Mouse (Mus musculus): ENCODE results near the gene Tgfbi. TPM values are rescaled to one million over a fixed set of nuclear protein-coding genes. Genes with fewer than 3 reads are reported as not detected.

The Tgfbi gene
- polyA plus RNA-seq, 2 experiments: 6.1 to 6.7 TPM

GRCm38 (mm10) chr13:56611129-56611528 is 1.8 kb downstream of the Tgfbi start:
- Histone ChIP-seq H3K36me3 (replicated peaks; ENCODE audit: control insufficient read depth, insufficient read depth, low read depth) (no peaks in the 10 kb centered on the region), H3K27ac (no peak overlapping the region), H3K27me3 (ENCODE audit: control insufficient read depth, insufficient read depth, low read length) (no peaks in the 10 kb centered on the region), H3K4me2 (ENCODE audit: low read depth) (no peak overlapping the region), H3K4me1 (replicated peaks; ENCODE audit: control insufficient read depth in 2 of 2, insufficient read depth in 2 of 2, low read length in 1 of 2) (peaks cover 2 to 21% of the 10 kb centered on the region in 2 experiments; a peak in 2 of 4 replicates), H3K9ac (replicated peaks) (no peak overlapping the region), H3K9me3 (ENCODE audit: control insufficient read depth, low read length) (no peaks in the 10 kb centered on the region), H3K4me3 (ENCODE audit: insufficient read depth in 1 of 2, low read depth in 2 of 2, low read length in 2 of 2) (no peak overlapping the region)
- TF ChIP-seq CTCF (IDR thresholded peaks at IDR 0.05; ENCODE audit: low read depth): no peak
- TF ChIP-seq EP300 (IDR thresholded peaks at IDR 0.05; ENCODE audit: low read depth): no peak
- peak in 1 of 3 experiments; percentile 9 for DNase-seq (ENCODE audit: low read depth in 3 of 3, low spot score in 3 of 3)
- no peak for ATAC-seq (ENCODE audit: insufficient read depth)
- WGBS (ENCODE audit: insufficient replicate concordance): 16% methylated on average over 4 of the region's 4 CpGs

DNA sequence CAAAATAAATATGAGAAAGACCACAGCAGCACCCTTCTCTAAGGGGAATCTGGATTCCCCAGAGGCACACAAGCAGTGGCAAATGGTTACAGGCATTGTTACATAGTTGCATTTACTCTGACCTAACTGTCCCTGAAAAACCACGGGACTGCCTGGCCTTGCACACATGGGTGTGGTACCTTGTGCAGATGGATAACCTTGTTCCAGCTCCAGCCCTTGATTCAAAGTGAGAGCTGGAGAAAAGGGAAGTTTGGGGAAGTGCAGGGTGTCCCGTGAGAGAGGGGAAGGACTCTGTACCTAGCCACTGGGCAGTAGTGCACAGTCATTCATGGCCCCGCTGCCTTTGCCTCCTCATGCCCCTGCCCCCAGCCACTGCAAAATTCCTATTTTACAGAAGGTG is 2.4 kb downstream of the Tgfbi start:
- WGBS (ENCODE audit: insufficient replicate concordance): 9% methylated on average over 3 of the region's 3 CpGs
- Histone ChIP-seq H3K4me3 (ENCODE audit: insufficient read depth in 1 of 2, low read depth in 2 of 2, low read length in 2 of 2) (no peak overlapping the region), H3K9me3 (ENCODE audit: control insufficient read depth, low read length) (no peaks in the 10 kb centered on the region), H3K27me3 (ENCODE audit: control insufficient read depth, insufficient read depth, low read length) (no peaks in the 10 kb centered on the region), H3K9ac (replicated peaks) (no peak overlapping the region), H3K36me3 (replicated peaks; ENCODE audit: control insufficient read depth, insufficient read depth, low read depth) (no peaks in the 10 kb centered on the region), H3K4me1 (replicated peaks; ENCODE audit: control insufficient read depth in 2 of 2, insufficient read depth in 2 of 2, low read length in 1 of 2) (peaks cover 2 to 23% of the 10 kb centered on the region in 2 experiments; a peak in 2 of 4 replicates), H3K27ac (no peak overlapping the region), H3K4me2 (ENCODE audit: low read depth) (no peak overlapping the region)
- no peak for DNase-seq (ENCODE audit: low read depth in 3 of 3, low spot score in 3 of 3)
- no peak for ATAC-seq (ENCODE audit: insufficient read depth)
- TF ChIP-seq EP300 (IDR thresholded peaks at IDR 0.05; ENCODE audit: low read depth): no peak
- no peak for TF ChIP-seq CTCF (IDR thresholded peaks at IDR 0.05; ENCODE audit: low read depth)

GRCm38 (mm10) chr13:56612331-56612730 is 3.0 kb downstream of the Tgfbi start:
- Histone ChIP-seq H3K4me3 (ENCODE audit: insufficient read depth in 1 of 2, low read depth in 2 of 2, low read length in 2 of 2) (no peak overlapping the region), H3K27me3 (ENCODE audit: control insufficient read depth, insufficient read depth, low read length) (no peaks in the 10 kb centered on the region), H3K9me3 (ENCODE audit: control insufficient read depth, low read length) (no peaks in the 10 kb centered on the region), H3K4me2 (ENCODE audit: low read depth) (no peak overlapping the region), H3K27ac (no peak overlapping the region), H3K36me3 (replicated peaks; ENCODE audit: control insufficient read depth, insufficient read depth, low read depth) (no peaks in the 10 kb centered on the region), H3K9ac (replicated peaks) (no peak overlapping the region), H3K4me1 (replicated peaks; ENCODE audit: control insufficient read depth in 2 of 2, insufficient read depth in 2 of 2, low read length in 1 of 2) (peaks cover 2 to 24% of the 10 kb centered on the region in 2 experiments; a peak in 2 of 4 replicates)
- TF ChIP-seq CTCF (IDR thresholded peaks at IDR 0.05; ENCODE audit: low read depth) (no peak), EP300 (IDR thresholded peaks at IDR 0.05; ENCODE audit: low read depth) (no peak)
- DNase-seq (ENCODE audit: low read depth in 3 of 3, low spot score in 3 of 3) (no peak), ATAC-seq (ENCODE audit: insufficient read depth) (no peak)
- 33% methylated on average over 10 of the region's 10 CpGs for WGBS (ENCODE audit: insufficient replicate concordance)

DNA sequence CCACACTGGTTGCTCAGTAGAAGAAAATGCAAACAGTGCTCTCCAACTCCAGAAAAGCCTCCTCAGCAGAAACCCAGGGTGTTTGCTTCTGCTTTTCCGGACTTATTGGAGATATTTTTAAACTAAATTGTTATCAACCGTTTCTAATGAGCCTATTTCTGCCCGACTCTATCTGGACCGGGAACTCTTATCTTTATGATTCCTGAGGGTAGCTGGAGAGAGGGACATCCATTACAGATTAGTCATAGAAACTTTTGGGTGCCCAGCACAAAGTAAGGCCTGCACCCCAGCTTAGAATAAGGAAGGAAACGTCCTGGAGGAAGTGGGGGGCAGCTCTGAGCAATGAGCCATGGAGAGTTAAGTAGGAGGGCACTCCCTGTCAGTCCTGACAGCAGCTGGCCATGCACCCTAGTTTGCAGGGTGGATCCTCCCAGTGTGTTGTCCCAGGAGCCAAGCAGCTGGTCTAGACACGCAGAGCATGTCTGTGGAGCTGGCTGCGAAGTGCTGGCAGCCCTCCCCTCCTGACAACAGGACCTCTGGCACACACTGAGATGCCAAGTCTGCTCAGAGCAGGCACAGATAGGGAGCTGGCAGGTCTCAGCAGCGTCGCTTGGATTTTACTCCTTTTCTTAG is 4.2 kb downstream of the Tgfbi start:
- Histone ChIP-seq H3K4me1 (replicated peaks; ENCODE audit: control insufficient read depth in 2 of 2, insufficient read depth in 2 of 2, low read length in 1 of 2) (peaks cover 2 to 24% of the 10 kb centered on the region in 2 experiments; a peak in 2 of 4 replicates), H3K27me3 (ENCODE audit: control insufficient read depth, insufficient read depth, low read length) (no peaks in the 10 kb centered on the region), H3K36me3 (replicated peaks; ENCODE audit: control insufficient read depth, insufficient read depth, low read depth) (no peaks in the 10 kb centered on the region), H3K4me3 (ENCODE audit: insufficient read depth in 1 of 2, low read depth in 2 of 2, low read length in 2 of 2) (no peak overlapping the region), H3K9me3 (ENCODE audit: control insufficient read depth, low read length) (no peaks in the 10 kb centered on the region), H3K4me2 (ENCODE audit: low read depth) (no peak overlapping the region), H3K27ac (no peak overlapping the region), H3K9ac (replicated peaks) (no peak overlapping the region)
- ATAC-seq (ENCODE audit: insufficient read depth): no peak
- WGBS (ENCODE audit: insufficient replicate concordance): 29% methylated on average over 9 of the region's 9 CpGs
- no peak for TF ChIP-seq CTCF (IDR thresholded peaks at IDR 0.05; ENCODE audit: low read depth)
- TF ChIP-seq EP300 (IDR thresholded peaks at IDR 0.05; ENCODE audit: low read depth): no peak
- DNase-seq (ENCODE audit: low read depth in 3 of 3, low spot score in 3 of 3): no peak

DNA sequence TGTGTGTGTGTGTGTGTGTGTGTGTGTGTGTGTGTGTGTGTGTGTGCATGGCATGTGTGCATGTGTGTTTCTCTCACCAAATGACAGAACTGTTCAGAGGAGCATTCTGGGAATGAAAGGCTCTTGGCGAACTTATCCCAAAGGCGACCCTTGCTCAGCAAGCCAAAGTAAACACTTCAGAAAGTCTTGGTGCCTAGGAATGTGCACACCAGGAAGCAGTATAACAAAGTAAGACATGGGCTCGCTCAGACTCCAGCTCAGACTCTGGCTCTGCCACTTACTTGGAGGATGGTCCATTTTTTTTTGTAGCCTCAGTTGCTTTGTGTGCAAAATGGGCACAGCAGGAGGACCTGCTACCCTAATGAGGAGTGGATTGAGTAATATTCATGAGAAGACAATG is 5.4 kb downstream of the Tgfbi start:
- 46% methylated on average over 3 of the region's 3 CpGs for WGBS (ENCODE audit: insufficient replicate concordance)
- H3K9ac ChIP-seq (replicated peaks): no peak overlapping the region
- TF ChIP-seq EP300 (IDR thresholded peaks at IDR 0.05; ENCODE audit: low read depth): no peak
- TF ChIP-seq CTCF (IDR thresholded peaks at IDR 0.05; ENCODE audit: low read depth): no peak
- DNase-seq (ENCODE audit: low read depth in 3 of 3, low spot score in 3 of 3) (no peak), ATAC-seq (ENCODE audit: insufficient read depth) (no peak)
- H3K4me2 ChIP-seq (ENCODE audit: low read depth): no peak overlapping the region
- no peak overlapping the region for H3K27ac ChIP-seq
- H3K4me1 ChIP-seq (replicated peaks; ENCODE audit: control insufficient read depth in 2 of 2, insufficient read depth in 2 of 2, low read length in 1 of 2): peaks cover 2 to 24% of the 10 kb centered on the region in 2 experiments; a peak in 2 of 4 replicates
- no peaks in the 10 kb centered on the region for H3K9me3 ChIP-seq (ENCODE audit: control insufficient read depth, low read length)
- H3K4me3 ChIP-seq (ENCODE audit: insufficient read depth in 1 of 2, low read depth in 2 of 2, low read length in 2 of 2): no peak overlapping the region
- H3K36me3 ChIP-seq (replicated peaks; ENCODE audit: control insufficient read depth, insufficient read depth, low read depth): no peaks in the 10 kb centered on the region
- no peaks in the 10 kb centered on the region for H3K27me3 ChIP-seq (ENCODE audit: control insufficient read depth, insufficient read depth, low read length)
